Mouse (Mus musculus): Measurements from ENCODE around the gene Pparg. TPM values are rescaled to one million over a fixed set of nuclear protein-coding genes. Genes with fewer than 3 reads are reported as not detected.
A peak's percentile ranks its signal among the peaks of the same experiment; 100 is the strongest.

Pparg gene
- polyA plus RNA-seq, 2 experiments from 2014 or later = 1.0 to 2.6 TPM

GRCm38 (mm10) chr6:115464661-115465060 is 103.9 kb downstream of the Pparg start:
- ATAC-seq = no peak

GRCm38 (mm10) chr6:115465463-115465862 is 104.7 kb downstream of the Pparg start:
- ATAC-seq = no peak

- no peak for ATAC-seq
Observed at GRCm38 (mm10) chr6:115465876-115466275, 105.1 kb downstream of the Pparg start.

GRCm38 (mm10) chr6:115466601-115467000 is 105.8 kb downstream of the Pparg start:
- ATAC-seq = no peak

- no peak for ATAC-seq
Observed at GRCm38 (mm10) chr6:115469666-115470581, 109.2 kb downstream of the Pparg start.

GRCm38 (mm10) chr6:115471956-115472355 is 111.2 kb downstream of the Pparg start:
- no peak for ATAC-seq

- ATAC-seq = no peak
Observed at GRCm38 (mm10) chr6:115477081-115477695, 116.4 kb downstream of the Pparg start.

- no peak for ATAC-seq
Observed at GRCm38 (mm10) chr6:115479963-115480321, 119.2 kb downstream of the Pparg start.

- ATAC-seq = peak; percentile 37
Observed at GRCm38 (mm10) chr6:115480322-115481017, 119.7 kb downstream of the Pparg start.

GRCm38 (mm10) chr6:115481018-115481354 is 120.2 kb downstream of the Pparg start:
- ATAC-seq = no peak

GRCm38 (mm10) chr6:115481603-115482002 is 120.9 kb downstream of the Pparg start:
- ATAC-seq = no peak

GRCm38 (mm10) chr6:115485635-115486034 is 124.9 kb downstream of the Pparg start:
- ATAC-seq = no peak

- ATAC-seq = no peak
Observed at GRCm38 (mm10) chr6:115489831-115490230, 129.1 kb downstream of the Pparg start.

GRCm38 (mm10) chr6:115492952-115493613 is 132.3 kb downstream of the Pparg start:
- ATAC-seq = no peak

- no peak for ATAC-seq
Observed at GRCm38 (mm10) chr6:115493824-115494223, 133.1 kb downstream of the Pparg start.

- ATAC-seq = no peak
Observed at GRCm38 (mm10) chr6:115499540-115499939, 138.8 kb downstream of the Pparg start.

- ATAC-seq = no peak
Observed at GRCm38 (mm10) chr6:115500234-115500633, 139.5 kb downstream of the Pparg start.

- ATAC-seq = no peak
Observed at GRCm38 (mm10) chr6:115501131-115501530, 140.4 kb downstream of the Pparg start.

GRCm38 (mm10) chr6:115503038-115503437 is 142.3 kb downstream of the Pparg start:
- no peak for ATAC-seq

- ATAC-seq = no peak
Observed at GRCm38 (mm10) chr6:115503549-115504159, 142.9 kb downstream of the Pparg start.

- no peak for ATAC-seq
Observed at GRCm38 (mm10) chr6:115504160-115504558, 143.4 kb downstream of the Pparg start.

GRCm38 (mm10) chr6:115504915-115505314 is 144.2 kb downstream of the Pparg start:
- ATAC-seq = no peak

Measured in CD4-positive, CD25-positive, alpha-beta regulatory T cell, adult 4 months (primary cell).